In the genomic region with DNA sequence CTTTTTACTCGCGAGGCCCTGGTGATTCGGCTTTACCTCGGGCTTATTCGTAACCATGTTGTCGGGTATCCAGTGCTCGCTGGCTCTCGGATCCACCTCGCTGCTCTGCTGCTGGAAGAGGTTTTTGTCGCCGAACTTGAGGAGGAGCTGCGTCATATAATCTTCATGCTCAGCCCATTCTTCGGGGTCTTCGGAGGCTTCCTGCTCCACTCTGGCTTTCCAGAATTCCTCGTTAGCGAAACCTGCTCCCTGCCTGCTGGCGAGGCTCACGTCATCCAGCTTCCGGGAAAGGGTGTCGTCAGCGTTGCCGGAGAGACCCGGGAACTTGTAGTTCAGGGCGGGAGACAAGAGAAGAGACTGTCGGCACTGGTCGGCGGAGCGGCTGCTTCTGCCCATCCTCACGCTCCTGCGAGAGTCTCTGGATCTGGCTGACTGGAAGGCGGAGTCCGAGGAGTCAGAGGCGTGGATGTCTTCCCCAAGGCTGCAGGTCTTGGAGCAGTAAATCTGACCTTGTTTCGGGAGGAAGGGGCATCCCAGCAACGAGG, we compare ENCODE assay signal across 22 mouse cellular contexts.
"Had no signal": no experiment of that assay in that cellular context is flagged by ENCODE, and none has a peak within 500 bp of the region (broad histone marks: within the 10 kb centered on the region; RNA-seq: fewer than 3 reads in every experiment).

No protein-coding gene starts in this region.

- H3K4me3 ChIP-seq: heart, adult 2 months; heart, embryonic 12.5 days; hindbrain, embryonic 10.5 days; hindbrain, embryonic 12.5 days; intestine, embryonic 15.5 days; kidney, embryonic 15.5 days; left cerebral cortex, adult 2 months; limb, embryonic 10.5 days; limb, embryonic 12.5 days; liver, embryonic 13.5 days; liver, embryonic 15.5 days had no signal

- DNase-seq: gastrocnemius, postnatal 25 days; heart, adult 2 months; heart, postnatal 10 days; heart, postnatal 4 days; kidney, adult 18-20 months; kidney, adult 8-10 months; kidney, postnatal 14 days; kidney, postnatal 36 days; layer of hippocampus, adult 9-11 months; liver; liver, embryonic 13.5 days had no signal

- H3K27me3 ChIP-seq: heart, embryonic 12.5 days; hindbrain, embryonic 12.5 days; intestine, embryonic 15.5 days; kidney, embryonic 15.5 days; limb, embryonic 12.5 days; liver, embryonic 13.5 days; liver, embryonic 15.5 days had no signal

- H3K27ac ChIP-seq: heart, adult 2 months; hindbrain, embryonic 10.5 days; hindbrain, embryonic 12.5 days; hindbrain, embryonic 14.5 days; intestine, embryonic 15.5 days; kidney, embryonic 15.5 days; kidney, postnatal 0 days; left cerebral cortex, adult 2 months; limb, embryonic 10.5 days; limb, embryonic 12.5 days; liver, embryonic 13.5 days; liver, embryonic 15.5 days had no signal

- H3K4me1 ChIP-seq: heart, embryonic 12.5 days; hindbrain, embryonic 10.5 days; hindbrain, embryonic 12.5 days; intestine, embryonic 15.5 days; kidney, embryonic 15.5 days; limb, embryonic 12.5 days; liver, embryonic 13.5 days; liver, embryonic 15.5 days had no signal

- H3K9me3 ChIP-seq: heart, embryonic 12.5 days; hindbrain, embryonic 12.5 days; intestine, embryonic 15.5 days; kidney, embryonic 15.5 days; limb, embryonic 10.5 days; limb, embryonic 12.5 days; liver, embryonic 13.5 days; liver, embryonic 15.5 days had no signal
